ENCODE assay signal across 9 mouse cellular contexts in genomic region chr7:105784556-105784955, GRCm38 (mm10). TPM values are rescaled to one million over a fixed set of nuclear protein-coding genes. Genes with fewer than 3 reads are reported as not detected.
DNase-seq lines count a peak whose midpoint lies in the region; ATAC-seq and TF ChIP-seq lines count a peak whose summit lies in the region.
"Had no signal": no experiment of that assay in that cellular context is flagged by ENCODE, and none has a peak within 500 bp of the region (broad histone marks: within the 10 kb centered on the region; RNA-seq: fewer than 3 reads in every experiment).

No protein-coding gene starts in this region.

- intact Hi-C loops in left cerebral cortex, adult 2 months (cut with DNase I): no loop called here

- H3K4me3 ChIP-seq in heart, postnatal 0 days (ENCODE audit: low read depth, low read length): no peak overlapping the region
- peak overlapping the region; percentile 15 for H3K4me3 ChIP-seq in embryonic facial prominence, embryonic 12.5 days
- H3K4me3 ChIP-seq in hindbrain, embryonic 11.5 days (ENCODE audit: low read depth, low read length): no peak overlapping the region
- H3K4me3 ChIP-seq in midbrain, embryonic 13.5 days (replicated peaks): peak overlapping the region; percentile 80
- H3K4me3 ChIP-seq in left cerebral cortex, adult 2 months: no peak overlapping the region

- peak overlapping the region; percentile 7; the same call in 1 of the 2 replicates for H3K4me2 ChIP-seq in heart, postnatal 0 days (ENCODE audit: low read depth, low read length)
- H3K4me2 ChIP-seq in embryonic facial prominence, embryonic 12.5 days (replicated peaks): peak overlapping the region; percentile 89
- no peak overlapping the region; the same call in 1 of the 2 replicates for H3K4me2 ChIP-seq in hindbrain, embryonic 11.5 days (replicated peaks; ENCODE audit: low read depth, low read length)
- H3K4me2 ChIP-seq in midbrain, embryonic 13.5 days (replicated peaks): peak overlapping the region; percentile 80

- ATAC-seq in heart, postnatal 0 days (ENCODE audit: insufficient read depth, low read depth): no peak
- no peak for ATAC-seq in embryonic facial prominence, embryonic 12.5 days (ENCODE audit: insufficient number of reproducible peaks, insufficient read depth, low FRiP score, low TSS enrichment)
- no peak for ATAC-seq in hindbrain, embryonic 11.5 days (ENCODE audit: low FRiP score)
- ATAC-seq in midbrain, embryonic 13.5 days: no peak

- 0 out of 2 replicates have a peak overlapping the region, but pooled peaks have one; percentile 11 for H3K27ac ChIP-seq in heart, postnatal 0 days (ENCODE audit: low read depth)
- H3K27ac ChIP-seq in embryonic facial prominence, embryonic 12.5 days: no peak overlapping the region
- H3K27ac ChIP-seq in hindbrain, embryonic 11.5 days (ENCODE audit: low read depth, low read length): no peak overlapping the region
- no peak overlapping the region for H3K27ac ChIP-seq in midbrain, embryonic 13.5 days
- no peak overlapping the region for H3K27ac ChIP-seq in left cerebral cortex, adult 2 months

- WGBS in heart, postnatal 0 days: 24% methylated on average over 4 of the region's 4 CpGs
- 14% methylated on average over 4 of the region's 4 CpGs for WGBS in embryonic facial prominence, embryonic 12.5 days
- WGBS in hindbrain, embryonic 11.5 days: 19% methylated on average over 4 of the region's 4 CpGs
- WGBS in midbrain, embryonic 13.5 days: 19% methylated on average over 4 of the region's 4 CpGs

- peaks cover 21% of the 10 kb centered on the region for H3K27me3 ChIP-seq in heart, postnatal 0 days (ENCODE audit: control insufficient read depth, insufficient read depth, low read length)
- no peaks in the 10 kb centered on the region for H3K27me3 ChIP-seq in embryonic facial prominence, embryonic 12.5 days
- H3K27me3 ChIP-seq in hindbrain, embryonic 11.5 days (ENCODE audit: control insufficient read depth, insufficient read depth, low read length): no peaks in the 10 kb centered on the region
- no peaks in the 10 kb centered on the region for H3K27me3 ChIP-seq in midbrain, embryonic 13.5 days

- TF ChIP-seq EP300 in heart, postnatal 0 days (IDR thresholded peaks at IDR 0.05; ENCODE audit: low read depth): no peak

- H3K36me3 ChIP-seq in heart, postnatal 0 days (replicated peaks; ENCODE audit: control insufficient read depth, insufficient read depth, low read length): no peaks in the 10 kb centered on the region
- H3K36me3 ChIP-seq in embryonic facial prominence, embryonic 12.5 days: peaks cover 38% of the 10 kb centered on the region
- no peaks in the 10 kb centered on the region for H3K36me3 ChIP-seq in hindbrain, embryonic 11.5 days (ENCODE audit: control insufficient read depth, insufficient read depth, low read length)
- H3K36me3 ChIP-seq in midbrain, embryonic 13.5 days: peaks cover 53% of the 10 kb centered on the region

- no peak overlapping the region for H3K9ac ChIP-seq in heart, postnatal 0 days (replicated peaks; ENCODE audit: low read depth, low read length)
- H3K9ac ChIP-seq in embryonic facial prominence, embryonic 12.5 days: peak overlapping the region; percentile 20; the same call in 1 of the 2 replicates
- peak overlapping the region; percentile 17; the same call in 1 of the 2 replicates for H3K9ac ChIP-seq in hindbrain, embryonic 11.5 days (ENCODE audit: low read depth, low read length)
- H3K9ac ChIP-seq in midbrain, embryonic 13.5 days (replicated peaks): peak overlapping the region; percentile 62

- no peaks in the 10 kb centered on the region for H3K4me1 ChIP-seq in heart, postnatal 0 days (ENCODE audit: control insufficient read depth, insufficient read depth)
- H3K4me1 ChIP-seq in embryonic facial prominence, embryonic 12.5 days: peaks cover 44% of the 10 kb centered on the region
- H3K4me1 ChIP-seq in hindbrain, embryonic 11.5 days (replicated peaks; ENCODE audit: control insufficient read depth, insufficient read depth, low read length): peaks cover 2% of the 10 kb centered on the region; the same call in 1 of the 2 replicates
- H3K4me1 ChIP-seq in midbrain, embryonic 13.5 days (replicated peaks): peaks cover 51% of the 10 kb centered on the region

- H3K9me3 ChIP-seq in heart, postnatal 0 days (replicated peaks; ENCODE audit: control insufficient read depth, low read length): no peaks in the 10 kb centered on the region
- no peaks in the 10 kb centered on the region for H3K9me3 ChIP-seq in embryonic facial prominence, embryonic 12.5 days
- H3K9me3 ChIP-seq in hindbrain, embryonic 11.5 days (ENCODE audit: control insufficient read depth, low read length): no peaks in the 10 kb centered on the region
- no peaks in the 10 kb centered on the region for H3K9me3 ChIP-seq in midbrain, embryonic 13.5 days

- TF ChIP-seq CTCF in heart, postnatal 0 days (IDR thresholded peaks at IDR 0.05; ENCODE audit: low read depth): no peak
- TF ChIP-seq CTCF in left cerebral cortex, adult 2 months (IDR thresholded peaks at IDR 0.05): no peak

- no peak for DNase-seq in heart, postnatal 0 days (ENCODE audit: low spot score)
- DNase-seq in heart, adult 18-20 months: no peak
- DNase-seq in hindbrain, embryonic 11.5 days (ENCODE audit: low spot score): no peak
- no peak for DNase-seq in urinary bladder, postnatal 25 days (ENCODE audit: low spot score)
- no peak for DNase-seq in left cerebral cortex, adult 2 months (ENCODE audit: extremely low spot score in 1 of 2, low spot score in 2 of 2)
- DNase-seq in spleen, adult 18-20 months: no peak
- DNase-seq: lung, postnatal 36 days had no signal

RNA-seq across cellular contexts. Expression of gene Dchs1, which starts 2.9 kb away (rescaled TPM):
- 19.3 and 27.2 TPM in 2 replicates for total RNA-seq in heart, postnatal 0 days (2014; rRNA removed; ENCODE audit: low replicate concordance)
- polyA plus RNA-seq in heart, postnatal 0 days (2015; fragmentation: Nextera tagmentation; extraction: Ambion mirVana): 1.9 and 2.1 TPM in 2 replicates
- total RNA-seq in heart, adult 18-20 months (2021): 1 to 10 TPM; 6.0 to 7.3 TPM
- polyA plus RNA-seq in embryonic facial prominence, embryonic 12.5 days (2016; fragmentation: Nextera tagmentation; extraction: Ambion mirVana): 27.3 and 28.5 TPM in 2 replicates
- polyA plus RNA-seq in hindbrain, embryonic 11.5 days (2014; fragmentation: Nextera tagmentation; extraction: Ambion mirVana): 15.0 and 17.7 TPM in 2 replicates
- 16.8 and 20.5 TPM in 2 replicates for polyA plus RNA-seq in midbrain, embryonic 13.5 days (2015; fragmentation: Nextera tagmentation; extraction: Ambion mirVana)
- 10 to 100 TPM; 10.1 to 10.9 TPM for total RNA-seq in left cerebral cortex, adult 2 months (2021)

RNA-seq across cellular contexts. Expression of gene Mrpl17, which starts 26.3 kb away (rescaled TPM):
- 18.6 and 46.1 TPM in 2 replicates for total RNA-seq in heart, postnatal 0 days (2014; rRNA removed; ENCODE audit: low replicate concordance)
- 207 and 217 TPM in 2 replicates for polyA plus RNA-seq in heart, postnatal 0 days (2015; fragmentation: Nextera tagmentation; extraction: Ambion mirVana)
- 100 to 1,000 TPM; 121 to 126 TPM for total RNA-seq in heart, adult 18-20 months (2021)
- polyA plus RNA-seq in embryonic facial prominence, embryonic 12.5 days (2016; fragmentation: Nextera tagmentation; extraction: Ambion mirVana): 317 and 324 TPM in 2 replicates
- polyA plus RNA-seq in hindbrain, embryonic 11.5 days (2014; fragmentation: Nextera tagmentation; extraction: Ambion mirVana): 274 and 290 TPM in 2 replicates
- 201 and 217 TPM in 2 replicates for polyA plus RNA-seq in midbrain, embryonic 13.5 days (2015; fragmentation: Nextera tagmentation; extraction: Ambion mirVana)
- 100 to 1,000 TPM in 1 of 2 experiments, 10 to 100 TPM in 1; 97.3 to 101 TPM for total RNA-seq in left cerebral cortex, adult 2 months (2021)

RNA-seq across cellular contexts. Expression of gene Tpp1, which starts 32.5 kb away (rescaled TPM):
- 89.7 and 99.9 TPM in 2 replicates for total RNA-seq in heart, postnatal 0 days (2014; rRNA removed; ENCODE audit: low replicate concordance)
- polyA plus RNA-seq in heart, postnatal 0 days (2015; fragmentation: Nextera tagmentation; extraction: Ambion mirVana): 54.8 and 61.2 TPM in 2 replicates
- 10 to 100 TPM; 39.1 to 52.2 TPM for total RNA-seq in heart, adult 18-20 months (2021)
- polyA plus RNA-seq in embryonic facial prominence, embryonic 12.5 days (2016; fragmentation: Nextera tagmentation; extraction: Ambion mirVana): 41.9 and 43.3 TPM in 2 replicates
- 43.3 and 51.5 TPM in 2 replicates for polyA plus RNA-seq in hindbrain, embryonic 11.5 days (2014; fragmentation: Nextera tagmentation; extraction: Ambion mirVana)
- 35.6 and 41.1 TPM in 2 replicates for polyA plus RNA-seq in midbrain, embryonic 13.5 days (2015; fragmentation: Nextera tagmentation; extraction: Ambion mirVana)
- total RNA-seq in left cerebral cortex, adult 2 months (2021): 10 to 100 TPM; 68.2 to 68.4 TPM

RNA-seq across cellular contexts. Expression of gene Taf10, which starts 40.4 kb away (rescaled TPM):
- total RNA-seq in heart, postnatal 0 days (2014; rRNA removed; ENCODE audit: low replicate concordance): 108 and 159 TPM in 2 replicates
- polyA plus RNA-seq in heart, postnatal 0 days (2015; fragmentation: Nextera tagmentation; extraction: Ambion mirVana): 80.1 and 88.4 TPM in 2 replicates
- 100 to 1,000 TPM in 1 of 2 experiments, 10 to 100 TPM in 1; 94.8 to 120 TPM for total RNA-seq in heart, adult 18-20 months (2021)
- 175 TPM in 2 replicates for polyA plus RNA-seq in embryonic facial prominence, embryonic 12.5 days (2016; fragmentation: Nextera tagmentation; extraction: Ambion mirVana)
- polyA plus RNA-seq in hindbrain, embryonic 11.5 days (2014; fragmentation: Nextera tagmentation; extraction: Ambion mirVana): 175 and 191 TPM in 2 replicates
- polyA plus RNA-seq in midbrain, embryonic 13.5 days (2015; fragmentation: Nextera tagmentation; extraction: Ambion mirVana): 109 and 127 TPM in 2 replicates
- 100 to 1,000 TPM; 110 to 111 TPM for total RNA-seq in left cerebral cortex, adult 2 months (2021)

RNA-seq across cellular contexts. Expression of gene Rrp8, which starts 47.4 kb away (rescaled TPM):
- 17.9 and 21.8 TPM in 2 replicates for total RNA-seq in heart, postnatal 0 days (2014; rRNA removed; ENCODE audit: low replicate concordance)
- polyA plus RNA-seq in heart, postnatal 0 days (2015; fragmentation: Nextera tagmentation; extraction: Ambion mirVana): 15.5 and 17.1 TPM in 2 replicates
- total RNA-seq in heart, adult 18-20 months (2021): 10 to 100 TPM in 1 of 2 experiments, 1 to 10 TPM in 1; 9.6 to 14.5 TPM
- polyA plus RNA-seq in embryonic facial prominence, embryonic 12.5 days (2016; fragmentation: Nextera tagmentation; extraction: Ambion mirVana): 43.3 and 46.1 TPM in 2 replicates
- 33.1 and 44.1 TPM in 2 replicates for polyA plus RNA-seq in hindbrain, embryonic 11.5 days (2014; fragmentation: Nextera tagmentation; extraction: Ambion mirVana)
- polyA plus RNA-seq in midbrain, embryonic 13.5 days (2015; fragmentation: Nextera tagmentation; extraction: Ambion mirVana): 29.2 and 30.5 TPM in 2 replicates
- 10 to 100 TPM; 12.3 to 13.5 TPM for total RNA-seq in left cerebral cortex, adult 2 months (2021)

Comparison
In these comparisons a context has a peak if more than half of its experiments do, and no peak if none do; other contexts are left out.
1. H3K4me3 ChIP-seq: peak in embryonic facial prominence, embryonic 12.5 days (single experiment) and midbrain, embryonic 13.5 days (single experiment); none in heart, postnatal 0 days (single experiment), hindbrain, embryonic 11.5 days (single experiment) and left cerebral cortex, adult 2 months (single experiment).